Mouse (Mus musculus) cerebellum, postnatal 14 days (tissue): ENCODE results near the gene Fxyd3.

Experiments used
- DNase-seq, 2 experiments: peaks; one replicate each; pipeline ENCODE4 v3.0.0; 2021; ENCODE audit warnings: mixed read lengths in 2 of 2

The Fxyd3 gene

DNA sequence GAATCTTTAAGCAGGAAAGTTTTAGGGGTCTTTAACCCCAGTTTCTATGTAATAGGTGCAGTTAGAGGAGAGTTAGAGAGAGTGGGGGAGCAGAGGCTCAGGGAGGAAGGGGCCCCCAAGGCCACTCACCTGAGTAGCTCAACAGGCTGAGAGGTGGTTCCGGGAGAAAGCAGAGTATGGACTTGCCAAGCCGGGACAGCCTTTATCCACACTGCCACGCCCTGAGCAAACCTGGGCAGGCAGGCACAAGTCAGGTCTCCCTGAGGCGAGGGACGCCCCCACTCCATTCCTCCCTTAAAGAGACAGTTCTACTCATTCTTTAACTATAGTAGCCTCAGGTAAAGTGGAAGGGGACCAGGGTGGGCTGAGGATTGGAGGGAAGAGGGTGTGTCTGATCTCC, at the start of gene Fxyd3:
Fxyd3 (minus strand) TSS at position 213 of the 400 bp plus-strand sequence.
- DNase-seq, result no peak

DNA sequence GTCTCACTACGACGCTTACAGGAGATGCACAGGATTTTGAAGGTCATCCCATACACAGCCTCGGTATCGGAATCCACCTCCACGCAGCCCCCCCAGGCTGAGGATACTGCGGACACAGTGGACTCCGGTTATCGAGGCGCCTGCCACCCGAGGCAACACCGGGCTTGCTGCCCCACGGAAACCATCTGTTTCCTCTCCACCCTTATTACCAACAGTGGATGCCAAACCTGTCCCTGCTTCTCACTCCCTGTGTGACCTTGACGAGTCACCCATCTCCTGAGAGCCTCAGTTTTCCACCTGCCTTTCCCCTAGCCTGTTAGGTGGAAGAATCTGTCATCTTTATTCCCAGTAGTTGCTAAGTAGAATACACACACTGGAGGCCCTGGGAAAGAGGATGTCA, 48.6 kb upstream of the Fxyd3 start:
- peak; percentile 63 to 78 for DNase-seq

DNA sequence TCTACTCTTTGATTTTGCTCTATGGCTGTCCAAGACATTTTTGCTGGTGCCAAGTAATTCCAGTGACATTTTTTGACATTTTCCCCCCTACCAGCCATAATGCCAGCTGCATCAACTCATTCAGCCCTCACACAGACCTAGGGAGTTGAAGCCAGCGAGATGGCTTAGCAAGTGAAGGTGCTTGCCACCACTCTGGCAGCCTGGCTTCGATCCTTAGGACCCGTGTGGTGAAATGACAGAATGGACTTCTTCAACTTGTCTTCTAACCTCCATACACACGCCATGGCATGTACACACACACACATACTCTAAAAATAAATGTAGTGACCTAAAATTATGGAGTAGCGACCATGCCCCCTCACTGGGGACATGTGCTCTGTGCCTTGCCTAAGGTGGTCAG, 47.9 kb upstream of the Fxyd3 start:
- no peak for DNase-seq

DNA sequence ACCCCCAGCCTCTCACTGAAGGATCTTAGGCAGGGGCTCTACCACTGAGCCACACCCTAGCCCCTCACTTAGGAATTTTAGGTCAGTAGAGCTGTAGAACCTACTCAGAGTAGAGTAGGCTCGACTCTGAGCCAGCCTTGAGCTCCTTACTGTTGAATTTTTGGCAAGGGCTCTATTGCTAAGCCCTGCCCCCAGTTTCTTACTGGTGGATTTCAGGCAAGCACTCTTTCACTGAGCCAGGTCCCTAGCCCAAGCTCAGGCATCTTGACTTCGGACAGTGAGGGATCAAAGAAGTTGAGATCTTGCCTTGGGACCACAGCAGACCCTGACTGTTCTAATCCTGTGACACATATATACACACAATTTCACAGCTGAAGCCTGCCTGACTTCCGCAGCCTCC, 47.2 kb upstream of the Fxyd3 start:
- DNase-seq, result no peak

DNA sequence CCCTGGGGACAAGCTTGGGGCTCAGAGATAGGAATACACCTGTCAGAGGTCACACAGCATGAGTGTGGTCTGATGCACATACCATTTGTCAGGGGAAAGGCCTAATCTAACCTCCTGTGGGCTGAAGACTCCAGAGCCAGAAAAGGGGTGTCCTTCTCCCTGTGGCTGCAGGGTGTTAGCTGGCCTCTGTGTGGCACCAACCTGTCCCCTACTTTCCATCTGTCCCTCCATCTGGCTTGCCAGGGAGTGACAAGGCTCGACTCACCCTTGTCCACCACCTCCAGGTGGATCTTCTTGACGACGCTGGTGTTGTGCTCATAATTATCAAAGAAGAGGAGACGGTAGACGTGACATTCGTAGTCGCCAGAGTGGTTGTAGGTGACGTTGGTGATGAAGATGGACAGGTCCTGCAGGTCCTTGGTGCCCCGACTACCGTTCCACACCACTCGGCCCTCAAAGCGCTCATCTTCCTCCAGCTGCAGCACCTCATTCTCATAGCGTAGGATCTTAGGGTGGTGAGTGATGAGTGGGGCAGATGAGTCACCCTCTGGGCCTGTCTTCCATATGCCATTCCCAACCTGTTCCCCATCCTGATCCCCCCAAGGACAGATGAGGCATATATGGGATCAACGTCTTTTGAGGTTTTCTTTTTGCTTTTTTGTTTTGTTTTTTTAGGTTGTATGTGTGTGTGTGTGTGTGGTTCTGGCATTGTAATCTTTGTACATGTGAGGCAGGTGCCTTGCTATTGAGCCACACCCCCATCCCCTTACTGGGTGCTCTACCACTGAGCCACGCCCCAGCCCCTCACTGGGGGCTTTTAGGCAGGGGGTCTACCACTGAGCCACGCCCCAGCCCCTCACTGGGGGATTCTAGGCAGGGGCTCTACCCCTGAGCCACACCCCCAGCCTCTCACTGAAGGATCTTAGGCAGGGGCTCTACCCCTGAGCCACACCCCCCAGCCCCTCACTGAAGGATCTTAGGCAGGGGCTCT, 46.4 kb upstream of the Fxyd3 start:
- DNase-seq, result peak; percentile 52 to 73

DNA sequence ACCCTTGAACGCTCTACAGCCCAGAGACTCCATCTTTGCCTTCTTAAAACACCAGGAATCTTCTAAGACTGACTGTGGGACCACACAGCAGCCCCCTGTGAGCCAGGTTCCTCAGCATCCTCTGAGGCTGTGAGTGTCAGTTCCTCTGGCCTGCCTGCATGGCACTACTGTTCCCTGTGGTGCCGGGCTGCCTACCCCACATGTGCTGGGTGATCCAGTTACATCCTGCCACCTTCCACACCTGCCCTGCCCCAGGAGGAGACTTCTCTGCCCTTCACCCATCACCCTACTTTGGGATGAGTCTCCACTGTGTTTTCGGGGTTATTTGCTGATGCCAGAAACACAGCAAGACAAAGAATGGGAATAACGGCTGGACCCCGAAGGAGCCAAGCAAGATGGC, 43.1 kb upstream of the Fxyd3 start:
- DNase-seq, result no peak

DNA sequence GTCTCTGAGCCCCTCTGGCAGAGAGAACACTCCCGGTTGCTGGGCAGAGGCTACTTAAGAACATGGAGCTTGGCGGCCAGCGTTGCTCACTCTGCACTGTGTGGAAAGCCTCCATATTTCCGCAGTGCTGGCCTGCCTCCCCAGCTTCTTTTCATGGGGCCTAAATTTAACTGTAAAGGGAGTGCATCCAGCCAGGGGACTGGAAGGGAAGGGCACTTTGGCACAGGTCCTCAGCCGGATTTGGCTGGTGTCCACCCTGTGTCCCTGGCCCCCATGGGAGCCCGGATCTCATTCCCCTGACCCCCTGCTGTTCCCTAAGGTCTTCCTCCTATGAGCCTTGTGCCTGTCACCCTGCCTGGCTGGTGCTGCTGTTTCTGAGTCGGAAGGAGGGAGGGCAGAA, 42.0 kb upstream of the Fxyd3 start:
- peak; percentile 76 to 77 for DNase-seq

DNA sequence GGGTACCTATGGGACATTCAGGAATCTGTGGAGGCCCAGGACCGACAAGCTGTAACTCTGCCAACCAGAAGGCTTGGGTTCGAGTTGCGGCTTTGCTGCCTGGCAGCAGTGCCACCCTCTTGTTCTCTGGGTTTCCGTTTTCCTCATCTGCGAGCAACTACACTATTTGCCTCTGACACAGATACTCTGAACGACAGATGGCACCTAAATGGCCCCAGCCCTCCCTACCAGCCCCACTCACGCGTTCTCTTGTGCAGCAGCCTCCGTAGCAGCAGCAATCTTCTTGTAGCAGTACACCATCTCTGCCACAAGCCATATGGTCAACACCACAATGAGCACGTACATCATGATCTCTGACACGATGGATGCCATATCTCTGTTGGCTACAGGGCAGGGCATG, 41.0 kb upstream of the Fxyd3 start:
- peak in 1 of 2 experiments; percentile 52 for DNase-seq

DNA sequence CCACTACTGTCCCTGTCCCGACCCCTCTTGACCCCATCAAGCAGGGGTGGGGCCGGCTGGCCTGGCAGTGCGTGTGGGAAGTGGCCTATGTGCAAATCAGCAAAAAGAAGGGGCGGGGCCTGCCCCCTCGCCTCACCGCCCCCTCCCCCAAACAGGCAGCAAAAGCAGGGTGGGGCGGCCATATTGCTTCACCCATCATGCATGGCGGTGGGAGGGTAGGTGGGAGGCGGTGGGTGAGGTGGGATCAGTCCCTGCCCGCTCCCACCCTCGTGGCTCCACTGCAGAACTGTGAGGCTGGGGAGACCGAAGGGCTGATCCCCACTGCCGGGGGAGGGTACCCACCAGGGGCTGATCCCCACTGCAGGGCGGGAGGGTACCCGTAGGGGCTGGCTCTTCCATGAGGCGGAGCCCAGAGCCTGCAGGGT, 40.2 kb upstream of the Fxyd3 start:
- DNase-seq, result no peak

DNA sequence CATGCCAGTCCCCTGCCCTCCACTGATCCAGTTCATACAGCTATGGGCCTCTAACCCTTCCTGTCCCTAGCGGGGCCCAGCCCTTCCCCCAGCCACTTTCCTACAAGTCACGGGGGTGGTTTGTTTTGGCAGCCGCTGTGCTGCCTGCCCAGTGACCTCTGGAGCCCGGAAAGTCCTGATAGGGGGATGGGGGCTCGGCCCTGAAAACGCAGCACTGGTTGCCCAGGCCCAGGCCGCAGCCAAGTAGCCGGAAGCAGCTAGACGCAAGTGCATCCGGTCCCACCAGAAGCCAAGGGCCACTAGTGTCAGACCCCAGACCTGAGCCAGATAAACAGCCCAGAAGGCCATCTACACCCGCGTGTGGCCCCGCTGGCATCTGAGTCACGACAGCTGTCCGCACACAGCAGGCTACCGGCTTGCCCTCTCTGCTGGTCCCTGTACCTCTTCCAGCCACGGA, 39.1 kb upstream of the Fxyd3 start:
- peak; percentile 65 to 70 for DNase-seq

DNA sequence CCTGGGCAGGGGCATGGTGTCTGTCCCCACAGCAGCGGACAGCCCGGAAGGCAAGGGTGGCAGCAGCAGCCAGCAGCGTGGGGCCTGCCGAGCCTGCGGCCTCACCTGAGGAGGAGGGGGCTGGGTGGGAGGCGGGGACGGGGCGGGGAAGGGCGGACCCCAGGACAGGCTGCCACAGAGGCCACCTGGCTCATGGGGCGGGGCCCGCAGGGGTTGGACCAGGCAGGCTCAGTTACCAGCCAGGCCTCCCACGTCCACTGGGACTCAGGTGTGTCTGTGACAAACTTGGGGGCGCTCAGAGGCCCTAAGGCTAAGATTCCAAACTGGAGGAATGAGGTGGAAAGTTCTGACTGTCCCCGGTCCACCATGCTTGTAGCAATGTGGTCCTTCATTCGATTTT, 38.7 kb upstream of the Fxyd3 start, which contains the start of gene Hpn:
Hpn (minus strand) TSS at position 109 of the 400 bp plus-strand sequence.
- peak in 1 of 2 experiments; percentile 33 for DNase-seq

DNA sequence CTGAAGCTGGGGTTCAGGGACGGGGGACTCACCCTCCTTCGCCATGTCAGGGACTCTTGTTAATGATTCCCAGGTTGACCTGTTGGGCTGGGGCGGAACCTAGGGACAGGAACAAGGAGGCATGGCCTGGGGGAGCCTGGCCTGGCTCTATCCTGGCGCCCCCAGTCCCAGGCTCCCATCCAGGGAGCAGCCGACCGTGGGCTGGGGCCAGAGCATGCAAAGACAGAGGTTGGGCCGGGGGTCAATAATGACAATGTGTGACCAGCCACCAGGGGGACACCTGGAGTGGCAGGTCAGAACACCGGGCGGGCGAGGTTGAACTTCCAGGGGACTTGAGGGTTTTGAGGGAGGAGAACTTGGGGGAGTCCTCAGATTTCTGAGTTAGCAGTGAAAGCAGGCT, 38.1 kb upstream of the Fxyd3 start:
- peak in 1 of 2 experiments; percentile 30 for DNase-seq

DNA sequence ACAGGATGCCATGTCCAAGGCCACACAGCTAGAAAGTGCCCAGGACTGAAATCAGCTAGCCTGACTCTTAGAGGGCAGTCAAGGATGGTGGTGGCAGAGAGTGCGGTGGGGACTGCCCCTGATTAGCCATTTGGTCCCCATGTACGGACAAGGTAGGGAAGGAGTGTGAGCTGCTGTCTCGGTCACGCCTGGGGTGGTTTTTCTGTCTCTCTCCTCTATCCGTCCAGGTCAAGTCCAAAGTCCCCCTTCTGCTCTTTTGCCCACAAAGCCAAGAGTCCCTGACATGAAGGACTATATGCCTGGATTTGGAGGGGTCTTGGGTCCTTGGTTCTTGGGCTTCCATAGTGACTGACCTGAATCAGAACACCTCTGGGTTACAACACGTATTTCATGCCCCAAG, 37.3 kb upstream of the Fxyd3 start:
- no peak for DNase-seq

DNA sequence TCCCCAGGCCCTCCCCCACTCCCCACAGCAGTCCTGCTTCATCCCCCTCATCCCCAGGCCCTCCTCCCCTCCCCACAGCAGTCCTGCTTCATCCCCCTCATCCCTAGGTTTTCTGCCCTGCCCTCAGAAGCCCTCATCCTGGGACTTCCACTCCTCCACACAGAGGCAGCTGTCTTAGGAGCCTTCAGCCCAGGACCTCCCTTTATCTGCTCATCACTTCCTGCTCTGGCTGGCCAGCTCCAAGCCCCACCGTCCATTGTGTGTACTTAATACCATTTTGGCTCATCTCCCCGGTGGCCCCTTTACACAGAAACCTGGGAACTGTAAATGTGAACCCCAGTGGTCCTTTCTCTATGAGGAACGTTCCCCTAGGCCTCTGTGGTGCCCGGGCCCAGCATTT, 35.5 kb upstream of the Fxyd3 start:
- DNase-seq, result no peak

DNA sequence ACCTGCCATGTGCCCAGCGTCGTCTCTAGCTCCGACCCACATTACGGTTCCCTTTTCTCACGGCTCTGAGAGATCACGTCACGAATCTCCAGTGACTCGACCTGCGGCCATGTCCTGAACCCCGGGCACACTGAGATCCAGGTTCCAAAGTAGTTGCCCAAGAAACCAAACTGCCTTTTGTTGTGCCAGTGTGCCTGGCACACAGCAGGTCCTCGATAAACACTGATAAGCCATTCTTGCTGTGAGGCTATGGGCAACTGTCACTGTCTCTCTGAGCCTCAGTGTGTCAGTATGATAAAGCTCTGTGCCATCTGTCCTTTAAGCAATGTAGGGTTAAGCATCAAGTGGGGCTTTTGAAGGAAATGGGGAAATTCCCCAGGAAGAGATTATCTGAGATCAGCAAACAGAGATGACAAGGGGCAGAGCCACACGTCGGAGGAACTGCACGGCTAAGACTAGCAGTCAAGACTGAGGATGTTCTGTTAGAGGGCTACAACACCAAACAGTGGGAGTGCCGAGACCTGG, 34.4 kb upstream of the Fxyd3 start:
- DNase-seq, result no peak

DNA sequence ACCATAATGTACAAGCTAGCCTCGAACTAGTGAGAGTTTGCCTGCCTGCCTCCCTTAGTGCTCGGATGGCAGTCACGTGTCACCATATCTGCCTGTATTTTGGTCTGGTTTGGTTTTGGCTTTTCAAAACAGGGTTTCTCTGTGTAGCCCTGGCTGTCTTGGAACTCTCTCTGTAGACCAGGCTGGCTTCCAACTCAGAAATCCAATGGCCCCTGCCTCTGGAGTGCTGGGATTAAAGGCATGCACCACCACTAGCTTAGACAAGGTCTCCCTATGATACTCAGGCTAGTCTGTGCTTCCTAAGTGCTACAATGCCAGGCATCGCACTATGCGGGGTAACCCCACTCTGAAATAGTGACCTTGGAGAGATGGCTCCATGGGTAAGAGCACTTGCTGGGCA, 33.3 kb upstream of the Fxyd3 start:
- DNase-seq, result no peak

DNA sequence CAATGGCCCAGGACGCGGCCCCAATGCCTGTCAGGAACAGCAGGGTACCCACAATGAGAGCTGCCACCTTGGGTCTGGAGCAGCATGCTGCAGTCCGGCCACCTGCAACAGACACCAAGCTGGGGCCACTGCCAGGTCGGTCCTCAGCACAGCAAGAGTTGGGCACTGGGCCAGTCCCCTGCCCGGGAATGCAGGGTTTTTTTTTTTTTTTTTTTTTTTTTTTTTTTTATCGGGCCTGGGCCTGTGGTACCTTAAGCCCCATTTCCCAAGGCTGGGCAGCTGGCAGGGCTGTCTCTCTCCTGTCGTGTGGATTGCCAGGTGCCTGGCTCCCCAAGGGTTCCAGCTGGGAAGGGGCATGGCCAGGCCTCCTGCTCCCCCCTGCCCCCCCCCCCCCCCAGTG, 32.6 kb upstream of the Fxyd3 start:
- DNase-seq, result peak; percentile 62 to 73

DNA sequence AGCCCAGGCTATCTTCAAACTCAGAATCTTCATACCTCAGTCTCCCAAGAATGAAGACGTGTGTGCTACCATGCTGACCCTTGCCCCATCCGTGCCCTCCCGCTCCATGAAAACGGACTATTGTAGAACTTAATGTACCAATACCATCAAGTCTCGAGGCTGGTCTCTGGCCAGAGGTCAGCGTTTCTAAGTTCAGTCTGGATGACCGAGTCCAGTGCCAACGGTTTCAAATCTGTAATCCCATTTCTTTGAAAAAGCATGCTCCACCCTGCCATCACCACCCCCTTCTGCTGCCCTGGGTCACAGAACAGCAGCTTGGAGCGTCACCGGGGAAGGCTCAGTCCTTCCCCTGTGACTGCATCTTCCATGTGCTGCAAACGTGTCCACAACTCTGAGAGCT, 31.3 kb upstream of the Fxyd3 start:
- DNase-seq, result no peak

DNA sequence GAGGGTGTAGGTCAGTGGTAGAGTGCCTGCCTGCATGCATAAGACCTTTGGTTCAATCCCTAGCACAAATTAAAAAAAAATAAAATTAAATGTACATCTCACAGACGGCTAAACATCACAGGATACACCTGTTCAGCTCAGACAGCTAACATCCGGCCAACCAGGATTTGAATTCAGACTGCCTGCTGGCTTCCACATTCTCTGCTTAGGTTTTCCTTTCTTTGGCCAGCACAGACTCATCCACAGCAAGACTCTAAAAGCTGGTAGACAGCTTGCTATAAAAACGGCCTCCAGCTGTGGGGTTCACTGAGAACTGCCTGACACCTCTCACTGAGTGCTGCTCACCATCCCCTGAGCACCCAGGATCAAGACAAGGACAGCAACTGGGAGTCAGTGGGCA, 29.7 kb upstream of the Fxyd3 start:
- no peak for DNase-seq

DNA sequence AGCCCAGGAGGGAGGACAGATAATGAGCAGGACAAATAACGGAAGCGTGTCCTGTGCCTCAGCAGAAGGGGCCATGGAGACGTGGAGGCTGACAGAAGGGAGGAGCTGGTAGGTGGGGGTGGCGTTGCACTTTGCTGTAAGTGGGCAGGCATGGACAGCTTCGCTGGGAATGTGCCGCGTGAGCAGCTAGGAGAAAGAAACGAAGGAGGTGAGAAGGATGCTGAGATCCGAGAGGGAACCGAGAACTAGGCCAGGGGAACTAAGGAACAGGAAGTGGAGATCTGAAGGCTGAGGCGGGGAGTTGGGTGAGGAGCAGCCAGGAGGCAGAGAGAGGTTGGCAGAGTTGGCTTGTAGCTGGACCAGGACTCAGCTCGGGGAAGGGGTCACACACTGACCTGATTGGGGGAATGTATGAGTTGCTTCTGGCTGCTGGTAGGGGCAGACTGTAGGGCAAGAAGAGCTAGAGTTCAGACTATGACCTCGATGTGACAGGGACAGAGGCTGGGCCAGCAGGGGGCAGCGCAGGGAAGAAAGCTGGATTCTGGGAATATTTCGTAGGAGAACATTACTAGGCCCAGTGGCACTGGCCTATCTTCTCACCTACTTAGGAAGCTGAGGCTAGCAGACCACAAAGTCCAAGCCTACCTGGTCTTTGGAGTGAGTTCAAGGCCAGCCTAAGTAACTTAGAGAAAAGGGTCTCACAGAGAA, 28.7 kb upstream of the Fxyd3 start:
- peak; percentile 66 to 79 for DNase-seq

DNA sequence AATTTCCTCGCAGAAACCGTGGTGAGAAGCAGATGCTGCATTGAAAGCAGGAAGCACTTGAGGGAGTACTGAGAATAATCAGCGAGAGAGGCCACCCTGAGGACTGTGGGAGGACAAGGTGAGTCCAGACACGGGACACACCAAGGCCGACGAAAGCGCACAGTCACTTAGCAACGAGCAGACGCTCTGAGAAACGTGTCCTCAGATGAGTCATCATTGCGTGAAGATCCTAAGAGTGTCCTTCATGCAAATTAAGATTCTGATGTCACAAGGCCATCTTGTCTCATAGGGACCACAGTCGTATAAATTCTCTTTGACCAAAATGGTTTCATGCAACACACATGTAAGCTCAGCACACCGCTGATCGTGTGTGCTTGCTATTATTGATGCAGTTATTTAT, 24.3 kb upstream of the Fxyd3 start:
- DNase-seq, result no peak

DNA sequence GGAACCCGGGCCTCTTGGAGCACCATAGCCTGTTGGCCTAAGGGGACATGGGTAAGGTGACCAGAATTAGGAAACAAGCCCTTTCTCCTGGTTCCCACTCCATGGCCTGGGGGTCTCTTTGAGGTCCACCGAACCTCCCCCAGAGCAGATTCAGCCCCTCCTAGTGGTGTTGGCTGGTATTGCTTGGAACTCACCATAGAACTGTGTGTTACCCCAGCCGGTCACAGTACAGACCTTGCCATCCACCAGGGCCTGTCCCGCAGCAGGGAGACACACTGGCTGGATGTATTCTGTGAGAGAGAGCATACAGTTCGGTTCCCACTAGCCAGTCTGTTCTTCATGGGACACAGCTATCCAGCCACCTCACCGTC, 23.1 kb upstream of the Fxyd3 start:
- peak in 1 of 2 experiments; percentile 51 for DNase-seq
